Mouse (Mus musculus): Measurements from ENCODE around the gene Pithd1. TPM values are rescaled to one million over a fixed set of nuclear protein-coding genes. Genes with fewer than 3 reads are reported as not detected.

The Pithd1 gene
- total and polyA plus RNA-seq, 3 experiments, result 62.8 to 77.7 TPM; not detected in 1

DNA sequence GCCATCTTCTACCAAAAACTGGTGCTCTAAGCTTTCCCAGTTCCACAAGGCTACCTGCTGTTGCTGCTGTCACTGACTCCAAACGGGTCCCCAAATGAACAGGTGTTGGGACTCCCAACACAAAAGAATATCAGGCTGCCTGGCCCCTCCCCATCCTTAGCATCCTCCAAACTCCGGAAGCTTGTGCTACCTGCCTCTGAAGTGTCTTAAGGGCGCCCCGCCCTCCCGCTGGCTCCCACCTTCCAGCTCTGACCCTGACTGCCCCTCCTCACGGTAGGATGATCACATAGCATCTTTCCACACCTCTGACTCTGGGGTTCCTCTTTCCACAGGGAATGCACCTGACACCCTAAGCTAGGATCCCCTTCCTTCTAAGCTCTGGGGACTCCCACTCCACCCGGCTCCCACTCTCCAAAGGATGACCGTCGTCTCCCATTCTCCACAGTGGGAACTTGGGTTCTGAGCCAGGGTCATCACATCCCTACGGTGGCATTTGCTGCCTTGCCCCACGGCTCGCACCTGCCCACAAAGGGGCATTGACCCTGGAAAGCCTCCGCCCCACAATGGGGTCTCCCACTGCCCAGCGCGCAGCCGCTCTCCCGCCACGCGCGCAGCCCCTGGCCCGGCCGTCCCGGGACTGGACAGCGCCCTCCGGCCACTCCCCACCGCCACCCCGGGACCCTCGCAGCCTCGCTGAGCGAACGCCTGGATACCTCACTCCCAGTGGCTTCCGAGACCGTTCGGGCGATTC lies 15.1 kb downstream of the Pithd1 start:
- Histone ChIP-seq H3K4me1 (ENCODE audit: control insufficient read depth in 1 of 2, insufficient read depth in 2 of 2, low read length in 2 of 2) (peaks cover 0 to 22% of the 10 kb centered on the region in 2 experiments; a peak in 3 of 4 replicates), H3K27me3 (ENCODE audit: control insufficient read depth in 1 of 2, insufficient read depth in 2 of 2, low read length in 2 of 2) (no peaks in the 10 kb centered on the region), H3K9ac (ENCODE audit: control insufficient read depth, low read depth, low read length, poor library complexity, severe bottlenecking) (peak overlapping the region; percentile 83), H3K9me3 (replicated peaks; ENCODE audit: insufficient read depth, low read length) (no peaks in the 10 kb centered on the region), H3K27ac (ENCODE audit: control insufficient read depth, low read depth, low read length) (peak overlapping the region; percentile 95), H3K79me2 (ENCODE audit: control insufficient read depth, insufficient read depth, low read length, poor library complexity) (peaks cover 16% of the 10 kb centered on the region), H3K36me3 (ENCODE audit: control insufficient read depth in 1 of 2, insufficient read depth in 2 of 2, low read length in 2 of 2) (peaks cover 8 to 11% of the 10 kb centered on the region in 2 experiments; a peak in 3 of 4 replicates), H3K4me3 (ENCODE audit: control insufficient read depth in 1 of 2, insufficient read depth in 1 of 2, low read depth in 2 of 2, low read length in 2 of 2) (peak overlapping the region; percentile 68 to 90)
- peak; percentile 47 for DNase-seq (ENCODE audit: low read depth, low spot score)
- peak in 1 of 2 experiments; percentile 81; a peak in 1 of 4 replicates for TF ChIP-seq POLR2A (IDR thresholded peaks at IDR 0.05; ENCODE audit: control insufficient read depth in 1 of 2, insufficient read depth in 1 of 2, low read depth in 1 of 2, low read length in 2 of 2, poor library complexity in 1 of 2)
- no peak for TF ChIP-seq TCF12 (IDR thresholded peaks at IDR 0.05; ENCODE audit: low read depth, low read length)
- 0 out of 2 replicates have a peak, but pooled peaks have one; percentile 34 for TF ChIP-seq TBP (IDR thresholded peaks at IDR 0.05; ENCODE audit: low read depth, low read length)
- TF ChIP-seq RCOR1 (IDR thresholded peaks at IDR 0.05; ENCODE audit: low read depth, low read length), result no peak

DNA sequence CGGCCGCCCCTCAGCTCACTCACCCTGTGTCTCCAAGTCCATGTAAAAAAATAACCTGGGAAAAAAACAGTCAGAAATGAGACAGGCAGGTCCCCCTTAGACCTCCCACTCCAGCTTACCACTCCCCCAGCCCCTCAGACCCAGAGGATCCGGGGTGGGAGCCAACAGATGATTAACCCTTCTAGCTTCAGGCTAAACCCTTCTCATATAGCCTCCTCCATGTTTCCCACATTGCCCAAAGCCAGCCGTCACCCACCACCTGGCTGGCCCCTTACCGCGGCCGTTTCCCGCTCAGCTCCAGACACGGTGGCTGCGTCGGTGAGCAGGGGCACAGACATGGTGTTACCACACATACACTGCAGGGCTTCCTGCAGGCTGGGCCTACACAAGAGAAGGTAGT lies 16.5 kb downstream of the Pithd1 start:
- Histone ChIP-seq H3K27me3 (ENCODE audit: control insufficient read depth in 1 of 2, insufficient read depth in 2 of 2, low read length in 2 of 2) (no peaks in the 10 kb centered on the region), H3K36me3 (ENCODE audit: control insufficient read depth in 1 of 2, insufficient read depth in 2 of 2, low read length in 2 of 2) (peaks cover 3 to 11% of the 10 kb centered on the region in 2 experiments; a peak in 3 of 4 replicates), H3K4me1 (ENCODE audit: control insufficient read depth in 1 of 2, insufficient read depth in 2 of 2, low read length in 2 of 2) (peaks cover 0 to 22% of the 10 kb centered on the region in 2 experiments; a peak in 3 of 4 replicates), H3K79me2 (ENCODE audit: control insufficient read depth, insufficient read depth, low read length, poor library complexity) (peaks cover 16% of the 10 kb centered on the region), H3K9ac (ENCODE audit: control insufficient read depth, low read depth, low read length, poor library complexity, severe bottlenecking) (no peak overlapping the region), H3K27ac (ENCODE audit: control insufficient read depth, low read depth, low read length) (no peak overlapping the region), H3K4me3 (ENCODE audit: control insufficient read depth in 1 of 2, insufficient read depth in 1 of 2, low read depth in 2 of 2, low read length in 2 of 2) (no peak overlapping the region), H3K9me3 (replicated peaks; ENCODE audit: insufficient read depth, low read length) (no peaks in the 10 kb centered on the region)
- TF ChIP-seq JUND (IDR thresholded peaks at IDR 0.05; ENCODE audit: low read depth, low read length) (no peak), CHD1 (IDR thresholded peaks at IDR 0.05; ENCODE audit: low read depth, low read length) (no peak), HCFC1 (IDR thresholded peaks at IDR 0.05; ENCODE audit: low read depth, low read length) (no peak), ELF1 (IDR thresholded peaks at IDR 0.05; ENCODE audit: low read depth, low read length) (no peak), TAL1 (IDR thresholded peaks at IDR 0.05; ENCODE audit: low read length) (no peak)
- DNase-seq (ENCODE audit: low read depth, low spot score), result no peak

DNA sequence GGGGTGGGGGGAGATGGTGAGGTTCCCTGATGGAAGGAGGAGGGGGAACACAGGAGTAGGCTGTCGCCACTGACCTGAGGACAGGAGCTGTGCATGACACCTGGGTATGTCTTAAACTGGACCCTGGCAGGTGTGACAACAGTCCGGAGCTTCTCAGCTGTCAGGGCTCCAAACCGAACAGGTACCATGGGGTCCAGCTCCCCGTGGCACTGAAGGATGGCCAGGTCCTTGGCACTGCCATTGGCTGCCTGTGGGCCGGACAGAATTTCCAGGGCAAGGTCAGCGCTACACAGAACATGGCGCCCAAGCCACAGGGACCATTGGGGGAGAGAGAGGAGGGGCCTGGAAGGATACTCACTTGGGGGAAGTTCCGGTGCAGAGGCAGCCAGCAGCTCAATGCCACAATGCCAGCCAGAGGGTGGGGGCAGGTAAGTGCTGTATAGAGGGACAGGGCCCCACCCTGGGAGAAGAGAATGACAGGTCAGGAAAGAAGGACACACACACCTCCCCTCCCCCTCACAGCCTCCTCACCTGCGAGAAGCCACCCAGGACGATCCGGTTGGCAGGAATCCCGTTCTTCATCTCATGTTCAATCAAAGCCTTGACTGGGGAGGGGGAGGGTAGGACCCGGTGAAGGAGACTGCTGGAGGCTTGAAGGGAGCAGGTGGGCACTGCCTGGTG lies 17.9 kb downstream of the Pithd1 start:
- Histone ChIP-seq H3K4me3 (ENCODE audit: control insufficient read depth in 1 of 2, insufficient read depth in 1 of 2, low read depth in 2 of 2, low read length in 2 of 2) (no peak overlapping the region), H3K36me3 (ENCODE audit: control insufficient read depth in 1 of 2, insufficient read depth in 2 of 2, low read length in 2 of 2) (peaks cover 0 to 10% of the 10 kb centered on the region in 2 experiments; a peak in 3 of 4 replicates), H3K79me2 (ENCODE audit: control insufficient read depth, insufficient read depth, low read length, poor library complexity) (peaks cover 16% of the 10 kb centered on the region), H3K9ac (ENCODE audit: control insufficient read depth, low read depth, low read length, poor library complexity, severe bottlenecking) (no peak overlapping the region), H3K9me3 (replicated peaks; ENCODE audit: insufficient read depth, low read length) (no peaks in the 10 kb centered on the region), H3K27me3 (ENCODE audit: control insufficient read depth in 1 of 2, insufficient read depth in 2 of 2, low read length in 2 of 2) (no peaks in the 10 kb centered on the region), H3K4me1 (ENCODE audit: control insufficient read depth in 1 of 2, insufficient read depth in 2 of 2, low read length in 2 of 2) (peaks cover 0 to 18% of the 10 kb centered on the region in 2 experiments; a peak in 3 of 4 replicates), H3K27ac (ENCODE audit: control insufficient read depth, low read depth, low read length) (no peak overlapping the region)
- DNase-seq (ENCODE audit: low read depth, low spot score), result no peak
- no peak for TF ChIP-seq MYB (IDR thresholded peaks at IDR 0.05; ENCODE audit: low read depth, low read length)
- TF ChIP-seq ZMIZ1 (IDR thresholded peaks at IDR 0.05; ENCODE audit: low read depth, low read length), result no peak
- no peak for TF ChIP-seq ZKSCAN1 (IDR thresholded peaks at IDR 0.05; ENCODE audit: low read depth, low read length)
- no peak for TF ChIP-seq USF2 (IDR thresholded peaks at IDR 0.05; ENCODE audit: borderline replicate concordance in 1 of 2, insufficient read depth in 1 of 2, low read depth in 1 of 2, low read length in 2 of 2)
- no peak for TF ChIP-seq ZC3H11A (IDR thresholded peaks at IDR 0.05; ENCODE audit: low read depth, low read length)
- no peak for TF ChIP-seq POLR2AphosphoS2 (IDR thresholded peaks at IDR 0.05; ENCODE audit: low read length)
- no peak for TF ChIP-seq TCF12 (IDR thresholded peaks at IDR 0.05; ENCODE audit: low read depth, low read length)
- TF ChIP-seq KAT2A (conservative IDR thresholded peaks at IDR 0.05; ENCODE audit: low read depth, low read length), result no peak
- no peak for TF ChIP-seq RAD21 (IDR thresholded peaks at IDR 0.05; ENCODE audit: low read depth, low read length)
- no peak for TF ChIP-seq ZNF384 (IDR thresholded peaks at IDR 0.05; ENCODE audit: low read depth, low read length)
- no peak for TF ChIP-seq GABPA (IDR thresholded peaks at IDR 0.05; ENCODE audit: low read depth, low read length)
- TF ChIP-seq CTCF (IDR thresholded peaks at IDR 0.05 in 2 of 3, conservative IDR thresholded peaks at IDR 0.05 in 1 of 3; ENCODE audit: control insufficient read depth in 1 of 3, insufficient read depth in 1 of 3, low read depth in 2 of 3, low read length in 3 of 3, poor library complexity in 1 of 3, severe bottlenecking in 1 of 3), result no peak
- no peak for TF ChIP-seq HCFC1 (IDR thresholded peaks at IDR 0.05; ENCODE audit: low read depth, low read length)
- TF ChIP-seq MAFK (IDR thresholded peaks at IDR 0.05; ENCODE audit: borderline replicate concordance, low read depth, low read length), result no peak
- TF ChIP-seq ETS1 (IDR thresholded peaks at IDR 0.05; ENCODE audit: low read depth, low read length), result no peak
- no peak for TF ChIP-seq MAZ (IDR thresholded peaks at IDR 0.05; ENCODE audit: low read depth, low read length)
